Mouse (Mus musculus): ENCODE data around the gene Gm11563.
"Not testable (repeated sequence)": the region's sequence is repeated elsewhere in the genome, so short reads cannot be mapped to it uniquely, and the experiment has no call there.

DNA sequence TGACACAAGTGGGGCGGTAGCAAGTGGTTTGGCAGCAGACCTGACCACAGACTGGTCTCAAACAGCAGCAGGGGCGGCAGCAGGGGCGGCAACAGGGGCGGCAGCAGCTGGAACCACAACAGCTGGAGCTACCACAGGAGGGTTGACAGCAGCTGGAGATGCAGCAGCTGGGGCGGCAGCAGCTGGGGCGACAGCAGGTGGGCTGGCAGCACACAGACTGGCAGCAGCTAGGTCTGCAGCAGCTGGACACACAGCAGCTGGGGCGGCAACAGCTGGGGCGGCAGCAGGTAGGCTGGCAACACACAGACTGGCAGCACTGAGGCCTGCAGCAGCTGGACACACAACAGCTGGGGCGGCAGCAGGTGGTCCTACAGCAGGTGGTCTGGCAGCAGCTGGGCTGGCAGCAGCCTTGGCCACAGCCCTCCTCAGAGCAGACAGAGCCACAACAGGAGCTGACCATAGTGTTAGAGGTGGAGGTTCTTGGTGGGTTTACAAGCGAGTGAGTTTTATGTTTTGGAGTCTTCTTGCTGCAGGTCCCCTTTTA lies at the start of gene Gm11563:
- not testable (repeated sequence) for TF ChIP-seq CTCF (IDR thresholded peaks at IDR 0.05; ENCODE audit: borderline replicate concordance, extremely low read depth, insufficient read depth, insufficient read length); POLR2A (IDR thresholded peaks at IDR 0.05; ENCODE audit: borderline replicate concordance, extremely low read depth, insufficient read depth, insufficient read length, poor library complexity, severe bottlenecking)

Measured in brain, embryonic 14.5 days (tissue).